Mouse (Mus musculus) intestine, postnatal 0 days (tissue): Measurements from ENCODE around the gene Olfr750. TPM values are rescaled to one million over a fixed set of nuclear protein-coding genes. Genes with fewer than 3 reads are reported as not detected.
A peak's percentile ranks its signal among the peaks of the same experiment; 100 is the strongest.

Experiments used
- ATAC-seq: fragments of 200-750 bp; cut with Nextera tagmentation; 2 replicates; pipeline ENCODE4 v1.8.0; 2017; ENCODE audit warnings: mild to moderate bottlenecking, moderate TSS enrichment, moderate library complexity
- H3K27ac ChIP-seq: fragments of 300-500 bp; sonication (generic); 2 replicates; pipeline ENCODE4 v1.5.1; 2014; ENCODE audit warnings: mild to moderate bottlenecking, low read depth, low read length, moderate library complexity
- H3K27me3 ChIP-seq: fragments of 300-500 bp; sonication (generic); replicated peaks from 2 replicates; pipeline ENCODE4 v1.6.1; 2014; ENCODE audit warnings: low read length, mixed read lengths; ENCODE audit not compliant: control insufficient read depth, insufficient read depth
- H3K36me3 ChIP-seq: fragments of 300-500 bp; sonication (generic); 2 replicates; pipeline ENCODE4 v1.6.1; 2014; ENCODE audit warnings: mild to moderate bottlenecking, moderate library complexity; ENCODE audit not compliant: control insufficient read depth, insufficient read depth
- H3K4me1 ChIP-seq: fragments of 300-500 bp; sonication (generic); replicated peaks from 2 replicates; pipeline ENCODE4 v1.6.1; 2014; ENCODE audit warnings: antibody characterized with exemption, low read length, mixed read lengths; ENCODE audit not compliant: control insufficient read depth, insufficient read depth
- H3K4me2 ChIP-seq: fragments of 300-500 bp; sonication (generic); replicated peaks from 2 replicates; pipeline ENCODE4 v1.6.1; 2014; ENCODE audit warnings: low read depth, mild to moderate bottlenecking, moderate library complexity
- H3K4me3 ChIP-seq: fragments of 300-500 bp; sonication (generic); 2 replicates; pipeline ENCODE4 v1.5.1; 2014; ENCODE audit warnings: low read depth, low read length
- H3K9ac ChIP-seq: fragments of 300-500 bp; sonication (generic); 2 replicates; pipeline ENCODE4 v1.6.1; 2014; ENCODE audit warnings: mild to moderate bottlenecking, low read depth, low read length
- H3K9me3 ChIP-seq: fragments of 300-500 bp; sonication (generic); 2 replicates; pipeline ENCODE4 v1.6.1; 2016; ENCODE audit warnings: mixed run types; ENCODE audit not compliant: control insufficient read depth
- CTCF ChIP-seq: sonication (generic); IDR thresholded peaks from 2 replicates; pipeline ENCODE4 v1.5.1; 2016; ENCODE audit warnings: low read depth, mild to moderate bottlenecking, control low read depth, antibody characterized with exemption, moderate library complexity
- WGBS: fragments of 180-500 bp; shearing (Covaris S2); extraction: QIAGEN DNeasy Blood & Tissue Kit; methylation state at CpG from one replicate; pipeline ENCODE4 v1.1.7; 2014; 5-methylcytosine and 5-hydroxymethylcytosine counted together
- polyA plus RNA-seq: library from polyadenylated mRNA; unstranded; fragments of >200 nt; fragmentation: Nextera tagmentation; extraction: Ambion mirVana; gene quantifications from 2 replicates; pipeline ENCODE4 v1.2.1, GENCODE M21; 2015

Olfr750 gene
- polyA plus RNA-seq, 1 experiment from 2014 or later, result not detected

DNA sequence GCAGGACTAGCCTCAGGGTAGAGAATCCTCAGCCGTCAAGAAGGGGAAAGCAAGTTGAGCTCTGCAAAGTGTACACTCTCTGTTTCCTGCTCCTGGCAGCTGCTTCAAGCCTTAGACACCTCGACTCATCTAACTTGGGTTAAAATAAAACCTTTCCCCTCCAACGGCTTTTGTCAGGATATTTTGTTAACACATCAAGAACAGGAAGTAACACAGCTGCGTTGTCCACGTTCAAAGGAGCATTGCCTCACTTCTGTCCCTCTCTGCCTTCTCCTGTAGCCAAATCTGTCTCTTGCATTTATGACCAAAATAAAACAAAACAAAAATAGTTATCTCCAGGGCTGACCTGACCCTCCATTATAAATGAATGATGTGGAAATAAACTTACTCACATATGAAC is 26.4 kb downstream of the Olfr750 start:
- TF ChIP-seq CTCF, result no peak
- H3K4me3 ChIP-seq, result no peak overlapping the region
- no peaks in the 10 kb centered on the region for H3K27me3 ChIP-seq
- no peak overlapping the region for H3K27ac ChIP-seq
- no peak for ATAC-seq
- H3K9ac ChIP-seq, result no peak overlapping the region
- H3K4me1 ChIP-seq, result no peaks in the 10 kb centered on the region
- H3K9me3 ChIP-seq, result no peaks in the 10 kb centered on the region
- no peak overlapping the region for H3K4me2 ChIP-seq
- no peaks in the 10 kb centered on the region for H3K36me3 ChIP-seq
- WGBS, result 35% methylated on average over 5 of the region's 5 CpGs

DNA sequence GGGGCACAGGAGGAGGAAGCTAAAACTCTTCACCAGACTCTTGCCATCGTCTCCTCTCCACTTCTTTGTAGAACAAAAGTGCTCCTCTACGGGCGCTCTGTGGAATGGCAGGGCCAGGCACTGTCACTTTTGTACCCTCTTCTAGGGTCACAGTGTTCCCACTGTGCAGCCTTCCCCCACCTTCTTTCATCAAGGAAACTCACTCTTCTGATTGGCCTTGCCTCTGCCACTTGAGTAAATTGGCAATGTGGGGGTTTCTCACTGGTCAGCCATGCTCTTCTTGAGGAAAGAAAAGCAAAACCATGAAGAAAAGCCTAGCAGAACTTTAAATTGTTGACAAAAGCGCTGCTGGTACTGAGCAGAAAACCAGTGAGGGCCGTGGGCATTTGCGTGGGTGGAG is 32.5 kb downstream of the Olfr750 start, which contains the start of gene Rnase9:
Gene Rnase9 (minus strand): TSS at position 101 of the 400 bp plus-strand sequence.
- Histone ChIP-seq H3K4me2 (no peak within 1 kb of the TSS), H3K4me3 (no peak within 1 kb of the TSS), H3K27me3 (no peaks in the 10 kb centered on the region), H3K9me3 (no peaks in the 10 kb centered on the region), H3K9ac (no peak within 1 kb of the TSS), H3K27ac (no peak within 1 kb of the TSS), H3K36me3 (no peaks in the 10 kb centered on the region), H3K4me1 (no peaks in the 10 kb centered on the region)
- WGBS, result 82% methylated on average over 6 of the region's 6 CpGs
- ATAC-seq, result no peak
- no peak for TF ChIP-seq CTCF

DNA sequence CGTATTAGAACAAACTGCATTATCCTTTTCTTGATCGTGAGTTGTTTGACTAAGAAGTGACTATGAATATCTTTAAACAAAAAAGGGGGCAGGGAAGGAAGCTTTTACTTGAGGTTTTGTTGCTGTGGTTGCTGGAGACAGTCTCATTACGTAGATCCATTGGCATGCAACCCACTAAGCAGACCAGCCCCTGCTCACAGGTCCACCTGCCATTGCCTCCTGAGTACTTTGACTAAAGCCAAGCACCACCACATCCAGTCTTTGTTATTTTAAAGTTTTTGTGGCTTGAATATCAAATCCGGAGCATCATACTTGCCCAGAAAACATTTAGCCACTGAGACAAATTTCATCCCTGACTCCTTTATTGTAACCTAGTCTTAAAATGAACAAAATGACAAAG is 38.0 kb downstream of the Olfr750 start:
- WGBS, result 83% methylated on average over 4 of the region's 4 CpGs
- Histone ChIP-seq H3K27me3 (no peaks in the 10 kb centered on the region), H3K4me2 (no peak overlapping the region), H3K9me3 (no peaks in the 10 kb centered on the region), H3K27ac (no peak overlapping the region), H3K4me3 (no peak overlapping the region), H3K9ac (no peak overlapping the region), H3K4me1 (no peaks in the 10 kb centered on the region), H3K36me3 (no peaks in the 10 kb centered on the region)
- ATAC-seq, result no peak
- TF ChIP-seq CTCF, result no peak

DNA sequence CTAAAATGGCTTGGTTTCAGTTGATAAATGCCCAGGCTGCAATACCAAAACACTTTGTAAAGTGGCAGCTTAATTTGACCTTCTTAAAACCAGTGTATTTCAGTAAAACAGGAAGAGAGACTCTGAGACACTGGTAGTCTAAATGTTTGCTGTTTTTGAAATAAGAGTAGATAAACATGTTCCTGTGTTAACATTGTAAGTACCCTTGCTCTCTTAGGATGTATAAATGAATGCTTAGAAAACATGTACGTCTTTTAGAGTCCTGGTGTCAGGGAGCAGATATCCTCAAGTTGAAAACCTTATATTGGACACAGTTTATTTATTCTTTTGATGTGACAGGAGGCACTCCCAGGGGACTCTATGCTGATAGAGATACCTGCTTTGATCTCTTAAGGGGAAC is 39.0 kb downstream of the Olfr750 start:
- 46% methylated on average over 1 of the region's 1 CpGs for WGBS
- Histone ChIP-seq H3K27ac (no peak overlapping the region), H3K36me3 (no peaks in the 10 kb centered on the region), H3K4me1 (no peaks in the 10 kb centered on the region), H3K4me2 (no peak overlapping the region), H3K9me3 (no peaks in the 10 kb centered on the region), H3K27me3 (no peaks in the 10 kb centered on the region), H3K9ac (no peak overlapping the region), H3K4me3 (no peak overlapping the region)
- no peak for TF ChIP-seq CTCF
- ATAC-seq, result no peak

DNA sequence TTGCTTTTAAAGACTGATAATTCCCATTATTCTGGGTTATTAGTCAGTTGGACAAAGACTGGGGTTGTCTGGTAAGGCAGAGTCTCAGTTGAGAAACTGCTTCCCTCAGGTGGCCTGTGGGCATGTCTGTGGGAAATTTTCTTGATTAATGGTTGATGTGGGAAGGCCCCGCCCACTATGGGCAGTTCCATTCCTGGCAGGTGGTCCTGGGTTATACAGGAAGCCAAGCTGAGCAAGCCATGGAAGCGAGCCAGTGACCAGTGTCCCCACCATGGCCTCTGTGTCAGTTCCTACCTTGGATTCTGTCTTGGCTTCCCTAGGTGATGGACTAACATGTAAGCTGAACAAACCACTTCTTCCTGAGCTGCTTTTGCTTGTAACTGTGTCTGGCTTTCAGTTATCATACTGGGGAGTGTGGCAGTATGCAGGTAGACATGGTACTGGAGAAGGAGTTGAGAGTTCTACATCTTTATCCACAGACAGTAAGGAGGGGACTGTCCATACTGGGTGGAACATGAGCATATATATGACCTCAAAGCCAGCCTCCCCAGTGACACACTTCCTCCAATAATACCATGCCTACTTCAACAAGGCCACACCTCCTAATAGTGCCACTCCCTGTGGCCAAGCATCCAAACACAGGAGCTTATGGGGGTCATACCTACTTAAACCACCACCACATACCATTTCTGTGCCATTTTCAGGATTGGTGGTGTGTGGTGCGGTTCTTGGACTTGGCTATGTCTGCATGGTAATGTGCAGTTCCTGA is 46.7 kb downstream of the Olfr750 start:
- Histone ChIP-seq H3K36me3 (no peaks in the 10 kb centered on the region), H3K4me2 (no peak overlapping the region), H3K9ac (no peak overlapping the region), H3K9me3 (no peaks in the 10 kb centered on the region), H3K27me3 (no peaks in the 10 kb centered on the region), H3K4me3 (no peak overlapping the region), H3K27ac (no peak overlapping the region), H3K4me1 (no peaks in the 10 kb centered on the region)
- no peak for ATAC-seq
- 62% methylated on average over 3 of the region's 3 CpGs for WGBS
- TF ChIP-seq CTCF, result no peak

DNA sequence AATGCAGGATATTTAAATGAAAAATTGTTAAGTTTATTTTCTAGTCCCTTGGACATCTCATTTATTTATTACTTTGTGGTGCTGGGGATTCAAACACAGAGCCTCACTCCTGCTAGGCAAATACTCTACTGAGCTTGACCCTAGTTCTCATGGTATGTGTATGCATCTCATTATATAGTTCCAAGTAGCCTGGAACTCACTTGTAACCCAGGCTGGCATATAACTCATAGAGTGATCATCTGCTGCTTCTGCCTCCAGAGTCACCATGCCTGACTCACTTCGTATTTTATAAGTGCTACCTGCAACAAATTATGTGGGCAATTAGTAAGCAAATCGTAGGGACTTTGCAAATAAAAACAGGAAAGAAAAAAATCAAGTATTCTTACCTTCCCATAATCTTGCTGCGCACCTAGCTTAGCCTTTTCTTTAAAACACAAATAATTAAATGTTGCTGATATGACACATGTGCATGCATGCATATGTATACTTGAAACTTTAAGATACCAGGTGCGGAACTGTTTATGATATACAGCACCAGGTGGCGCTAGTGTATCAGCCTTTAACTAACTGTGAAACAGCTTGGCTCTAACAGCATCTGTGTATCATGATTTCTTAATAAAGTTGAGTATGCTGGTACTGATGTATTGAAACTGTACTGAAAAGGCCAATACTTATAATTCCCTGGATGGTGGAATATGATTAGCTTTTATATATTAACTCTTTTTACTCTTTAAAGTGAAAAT is 47.7 kb downstream of the Olfr750 start:
- H3K4me3 ChIP-seq, result no peak overlapping the region
- H3K9ac ChIP-seq, result no peak overlapping the region
- TF ChIP-seq CTCF, result peak; percentile 93
- WGBS, result 35% methylated on average over 5 of the region's 5 CpGs
- H3K4me1 ChIP-seq, result no peaks in the 10 kb centered on the region
- no peak overlapping the region for H3K4me2 ChIP-seq
- no peak for ATAC-seq
- no peak overlapping the region for H3K27ac ChIP-seq
- no peaks in the 10 kb centered on the region for H3K27me3 ChIP-seq
- no peaks in the 10 kb centered on the region for H3K36me3 ChIP-seq
- no peaks in the 10 kb centered on the region for H3K9me3 ChIP-seq
